Mouse (Mus musculus): ENCODE measurements at regions not wholly inside any gene's neighbourhood (a gene's known extent, or its start where the extent isn't known, plus 50 kb on each side); places are given as distances from the start of the nearest gene placed in this dataset.

DNA sequence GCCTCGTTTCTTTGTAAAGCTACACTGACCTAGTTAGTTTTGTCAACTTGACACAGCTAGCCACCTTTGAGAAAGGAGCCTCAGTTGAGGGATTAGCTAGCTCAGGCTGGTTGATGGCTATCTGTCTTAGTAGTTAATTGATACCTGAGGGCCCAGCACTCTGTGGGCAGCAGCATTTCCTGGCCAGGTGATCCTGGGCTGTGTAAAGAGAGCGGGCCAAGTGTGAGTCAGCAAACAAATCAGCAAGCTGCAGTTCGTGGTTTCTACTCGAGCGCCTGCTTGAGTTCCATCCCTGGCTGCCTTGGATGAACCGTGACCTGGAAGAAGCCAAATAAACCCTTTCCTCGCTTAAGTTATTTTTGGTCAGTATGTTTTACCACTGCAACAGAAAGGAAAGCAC is 106.6 kb upstream of the Fut8 start:
- DNase-seq (ENCODE audit: low spot score) = no peak
- Histone ChIP-seq H3K9me3 (replicated peaks) (no peaks in the 10 kb centered on the region), H3K36me3 (no peaks in the 10 kb centered on the region), H3K4me1 (0 out of 2 replicates have a peak, but pooled peaks cover 2% of the 10 kb centered on the region), H3K27ac (no peak overlapping the region), H3K27me3 (ENCODE audit: low read depth, poor library complexity, severe bottlenecking) (no peaks in the 10 kb centered on the region), H3K4me3 (no peak overlapping the region)
- 75% methylated on average over 7 of the region's 7 CpGs for WGBS

DNA sequence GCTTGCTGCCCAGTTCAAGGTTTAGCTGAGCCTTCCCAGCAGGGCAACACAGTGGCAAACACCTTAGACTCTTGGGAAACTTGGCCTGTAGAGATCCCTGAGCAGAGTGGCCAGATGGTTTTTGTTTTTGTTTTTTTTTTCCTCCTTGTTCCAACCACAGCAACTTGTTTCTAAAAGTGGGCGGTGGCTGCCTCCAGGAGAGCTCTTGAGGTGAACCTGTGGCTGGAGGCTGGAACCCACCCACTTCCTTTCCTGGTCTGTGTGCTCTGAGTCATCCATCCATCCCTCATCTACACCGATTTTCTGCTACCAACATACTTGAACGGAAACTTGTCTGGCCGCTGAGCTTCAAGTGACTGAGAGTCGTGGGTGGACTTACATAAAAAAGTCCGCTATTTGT is 107.4 kb upstream of the Fut8 start:
- 83% methylated on average over 6 of the region's 6 CpGs for WGBS
- Histone ChIP-seq H3K9me3 (replicated peaks) (no peaks in the 10 kb centered on the region), H3K4me1 (0 out of 2 replicates have a peak, but pooled peaks cover 2% of the 10 kb centered on the region), H3K27ac (no peak overlapping the region), H3K4me3 (no peak overlapping the region), H3K36me3 (no peaks in the 10 kb centered on the region), H3K27me3 (ENCODE audit: low read depth, poor library complexity, severe bottlenecking) (no peaks in the 10 kb centered on the region)
- DNase-seq (ENCODE audit: low spot score) = no peak

GRCm38 (mm10) chr12:77124267-77124666 is 113.7 kb upstream of the Fut8 start:
- Histone ChIP-seq H3K27ac (no peak overlapping the region), H3K4me1 (no peaks in the 10 kb centered on the region; the same call in 1 of the 2 replicates), H3K4me3 (no peak overlapping the region), H3K9me3 (replicated peaks) (no peaks in the 10 kb centered on the region), H3K36me3 (no peaks in the 10 kb centered on the region), H3K27me3 (ENCODE audit: low read depth, poor library complexity, severe bottlenecking) (no peaks in the 10 kb centered on the region)
- DNase-seq (ENCODE audit: low spot score) = no peak
- WGBS = 50% methylated on average over 1 of the region's 1 CpGs

DNA sequence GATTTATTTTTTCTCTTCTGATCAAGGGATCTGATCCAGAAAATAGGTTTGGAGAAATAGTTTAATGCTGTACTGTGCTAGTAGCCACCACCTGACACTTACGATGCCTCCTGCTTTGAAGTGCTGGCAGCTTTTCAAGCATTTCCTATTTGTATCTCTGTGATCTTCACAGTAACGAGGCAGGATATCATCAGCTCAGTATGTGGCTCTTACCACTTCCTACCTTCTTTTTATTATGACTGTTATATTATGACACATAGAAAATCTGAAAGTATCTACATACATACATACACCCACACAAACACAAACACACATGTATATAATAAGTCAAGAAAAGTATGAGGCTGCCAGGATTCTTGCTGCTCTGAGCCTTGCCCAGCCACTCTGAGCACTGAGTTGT is 124.4 kb upstream of the Fut8 start:
- Histone ChIP-seq H3K9me3 (replicated peaks) (no peaks in the 10 kb centered on the region), H3K27me3 (ENCODE audit: low read depth, poor library complexity, severe bottlenecking) (no peaks in the 10 kb centered on the region), H3K4me3 (no peak overlapping the region), H3K4me1 (no peaks in the 10 kb centered on the region), H3K27ac (no peak overlapping the region), H3K36me3 (no peaks in the 10 kb centered on the region)
- 79% methylated on average over 2 of the region's 2 CpGs for WGBS
- no peak for DNase-seq (ENCODE audit: low spot score)

GRCm38 (mm10) chr12:77112133-77112532 is 125.8 kb upstream of the Fut8 start:
- no peaks in the 10 kb centered on the region for H3K4me1 ChIP-seq
- no peaks in the 10 kb centered on the region for H3K36me3 ChIP-seq
- DNase-seq (ENCODE audit: low spot score) = no peak
- WGBS = 85% methylated on average over 2 of the region's 2 CpGs
- no peak overlapping the region for H3K27ac ChIP-seq
- no peaks in the 10 kb centered on the region for H3K27me3 ChIP-seq (ENCODE audit: low read depth, poor library complexity, severe bottlenecking)
- H3K4me3 ChIP-seq = no peak overlapping the region
- no peaks in the 10 kb centered on the region for H3K9me3 ChIP-seq (replicated peaks)

- no peaks in the 10 kb centered on the region for H3K27me3 ChIP-seq (ENCODE audit: low read depth, poor library complexity, severe bottlenecking)
- DNase-seq (ENCODE audit: low spot score) = no peak
- 93% methylated on average over 3 of the region's 3 CpGs for WGBS
- H3K36me3 ChIP-seq = no peaks in the 10 kb centered on the region
- no peaks in the 10 kb centered on the region for H3K9me3 ChIP-seq (replicated peaks)
- no peak overlapping the region for H3K4me3 ChIP-seq
- H3K4me1 ChIP-seq = no peaks in the 10 kb centered on the region
- no peak overlapping the region for H3K27ac ChIP-seq
Measured at GRCm38 (mm10) chr12:77107251-77107650, 130.7 kb upstream of the Fut8 start.

DNA sequence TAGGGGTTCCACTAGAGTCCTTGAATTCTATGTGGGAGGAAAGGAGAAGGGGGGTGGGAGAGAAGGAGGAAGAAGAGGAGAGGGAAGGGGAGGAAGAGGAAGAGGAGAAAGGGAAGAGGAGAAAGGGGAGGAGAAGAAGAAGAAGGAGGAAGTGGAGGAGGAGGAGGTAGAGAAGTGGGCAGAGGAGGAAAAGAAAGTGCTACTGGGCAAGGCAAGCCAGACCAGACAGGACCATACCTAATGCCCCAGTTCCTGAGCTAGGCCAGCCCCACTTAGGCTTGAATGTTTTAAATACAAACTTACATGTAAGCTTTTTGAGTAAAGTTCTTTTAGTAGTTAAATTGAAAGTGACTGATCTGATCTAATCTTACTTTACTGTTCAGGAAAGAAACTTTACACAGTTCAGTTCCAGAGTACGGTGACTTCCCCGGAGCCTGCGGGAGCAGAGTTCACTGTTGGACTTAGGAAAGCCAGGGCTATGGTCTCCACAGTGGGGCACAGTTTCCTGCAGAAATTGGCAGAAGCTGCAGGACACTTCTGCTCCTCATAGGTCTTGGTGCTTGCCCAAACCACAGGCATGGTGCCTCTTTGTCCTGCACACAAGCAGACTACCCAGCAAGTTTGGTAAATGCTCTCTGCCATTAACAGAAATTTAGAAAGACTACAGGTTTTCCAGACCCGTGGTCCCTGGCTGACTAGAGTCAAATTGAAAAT is 131.9 kb upstream of the Fut8 start:
- no peak for DNase-seq (ENCODE audit: low spot score)
- 88% methylated on average over 4 of the region's 4 CpGs for WGBS
- no peaks in the 10 kb centered on the region for H3K9me3 ChIP-seq (replicated peaks)
- no peaks in the 10 kb centered on the region for H3K4me1 ChIP-seq
- H3K27ac ChIP-seq = no peak overlapping the region
- H3K27me3 ChIP-seq (ENCODE audit: low read depth, poor library complexity, severe bottlenecking) = no peaks in the 10 kb centered on the region
- no peaks in the 10 kb centered on the region for H3K36me3 ChIP-seq
- H3K4me3 ChIP-seq = no peak overlapping the region

GRCm38 (mm10) chr12:77100482-77100881 is 137.4 kb upstream of the Fut8 start:
- Histone ChIP-seq H3K4me3 (no peak overlapping the region), H3K27ac (no peak overlapping the region), H3K4me1 (no peaks in the 10 kb centered on the region), H3K9me3 (replicated peaks) (no peaks in the 10 kb centered on the region), H3K36me3 (no peaks in the 10 kb centered on the region), H3K27me3 (ENCODE audit: low read depth, poor library complexity, severe bottlenecking) (no peaks in the 10 kb centered on the region)
- WGBS = 94% methylated on average over 2 of the region's 2 CpGs
- no peak for DNase-seq (ENCODE audit: low spot score)

DNA sequence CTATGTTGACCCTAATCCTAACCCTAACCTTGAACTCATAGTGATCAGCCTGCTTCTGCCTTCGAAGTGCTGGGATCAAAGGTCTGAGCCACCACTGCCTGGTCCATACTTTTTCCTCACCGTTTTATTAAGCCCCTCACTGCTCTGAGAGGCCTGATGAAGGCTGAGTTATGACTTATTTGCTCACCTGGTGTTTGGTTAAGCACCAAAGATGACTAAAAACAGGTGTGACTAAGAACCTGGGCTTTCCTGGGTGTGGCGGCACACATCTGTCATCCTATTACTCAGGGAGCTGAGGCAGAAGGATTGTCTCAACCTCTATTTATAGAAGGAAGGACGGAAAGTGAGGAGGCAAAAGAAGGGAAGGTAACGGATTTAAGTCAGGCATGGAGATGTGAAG is 137.5 kb upstream of the Max start:
- no peaks in the 10 kb centered on the region for H3K9me3 ChIP-seq (replicated peaks)
- no peak overlapping the region for H3K27ac ChIP-seq
- no peaks in the 10 kb centered on the region for H3K27me3 ChIP-seq (ENCODE audit: low read depth, poor library complexity, severe bottlenecking)
- DNase-seq (ENCODE audit: low spot score) = no peak
- no peak overlapping the region for H3K4me3 ChIP-seq
- 85% methylated on average over 5 of the region's 5 CpGs for WGBS
- 0 out of 2 replicates have a peak, but pooled peaks cover 5% of the 10 kb centered on the region for H3K4me1 ChIP-seq
- no peaks in the 10 kb centered on the region for H3K36me3 ChIP-seq

DNA sequence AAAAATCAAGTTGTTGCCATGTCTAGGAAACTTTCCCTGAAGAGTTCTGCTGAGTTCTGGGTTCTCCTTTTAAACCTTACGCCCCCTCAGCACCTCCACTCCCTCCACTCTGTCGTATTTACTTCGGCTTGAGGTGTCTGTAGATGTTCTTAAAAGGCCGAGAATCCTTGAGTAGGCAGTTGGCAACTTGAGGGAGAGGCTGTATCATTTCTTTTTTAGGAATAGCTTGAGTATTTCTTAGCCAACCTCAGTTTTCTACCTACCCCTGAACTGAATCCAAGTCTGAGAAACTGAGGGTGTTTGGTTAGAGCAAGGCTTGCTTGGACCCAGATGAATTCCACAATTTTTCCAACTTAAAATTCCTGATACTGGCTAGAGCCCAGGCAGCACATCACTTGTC is 136.8 kb upstream of the Max start:
- H3K4me3 ChIP-seq = no peak overlapping the region
- 0 out of 2 replicates have a peak, but pooled peaks cover 5% of the 10 kb centered on the region for H3K4me1 ChIP-seq
- WGBS = 93% methylated on average over 4 of the region's 4 CpGs
- H3K9me3 ChIP-seq (replicated peaks) = no peaks in the 10 kb centered on the region
- H3K27ac ChIP-seq = no peak overlapping the region
- H3K27me3 ChIP-seq (ENCODE audit: low read depth, poor library complexity, severe bottlenecking) = no peaks in the 10 kb centered on the region
- H3K36me3 ChIP-seq = no peaks in the 10 kb centered on the region
- DNase-seq (ENCODE audit: low spot score) = no peak

DNA sequence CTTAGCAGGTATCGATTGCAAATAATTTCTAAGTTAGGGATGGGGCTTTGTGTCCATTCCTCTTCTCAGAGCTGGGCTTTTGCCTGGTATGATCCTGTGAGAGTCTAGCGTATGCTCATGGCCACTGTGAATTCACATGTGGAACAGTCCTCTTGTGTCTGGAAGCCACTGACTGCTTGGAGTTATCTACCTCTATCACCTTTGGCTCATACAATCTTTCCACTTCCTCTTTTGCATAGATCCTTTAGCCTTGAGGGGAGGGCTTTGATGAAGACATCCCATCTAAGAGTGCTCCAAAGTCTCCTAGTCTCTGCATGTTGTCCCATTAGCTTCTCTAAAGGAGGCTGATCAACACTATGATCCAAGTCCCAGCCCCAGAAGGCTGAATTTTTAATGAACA is 135.8 kb upstream of the Max start:
- Histone ChIP-seq H3K36me3 (no peaks in the 10 kb centered on the region), H3K27ac (no peak overlapping the region), H3K4me3 (no peak overlapping the region), H3K9me3 (replicated peaks) (no peaks in the 10 kb centered on the region), H3K27me3 (ENCODE audit: low read depth, poor library complexity, severe bottlenecking) (no peaks in the 10 kb centered on the region), H3K4me1 (0 out of 2 replicates have a peak, but pooled peaks cover 5% of the 10 kb centered on the region)
- DNase-seq (ENCODE audit: low spot score) = no peak
- 92% methylated on average over 2 of the region's 2 CpGs for WGBS

- Histone ChIP-seq H3K27me3 (ENCODE audit: low read depth, poor library complexity, severe bottlenecking) (no peaks in the 10 kb centered on the region), H3K9me3 (replicated peaks) (no peaks in the 10 kb centered on the region), H3K4me3 (no peak overlapping the region), H3K27ac (no peak overlapping the region), H3K36me3 (no peaks in the 10 kb centered on the region), H3K4me1 (0 out of 2 replicates have a peak, but pooled peaks cover 5% of the 10 kb centered on the region)
- no peak for DNase-seq (ENCODE audit: low spot score)
- 96% methylated on average over 4 of the region's 4 CpGs for whole genome bisulfite sequencing
Measured at GRCm38 (mm10) chr12:77096461-77096860, 134.5 kb upstream of the Max start.

GRCm38 (mm10) chr12:77094999-77095915 is 133.3 kb upstream of the Max start:
- no peaks in the 10 kb centered on the region for H3K27me3 ChIP-seq (ENCODE audit: low read depth, poor library complexity, severe bottlenecking)
- no peak for DNase-seq (ENCODE audit: low spot score)
- no peaks in the 10 kb centered on the region for H3K36me3 ChIP-seq
- no peaks in the 10 kb centered on the region for H3K9me3 ChIP-seq (replicated peaks)
- 82% methylated on average over 3 of the region's 3 CpGs for WGBS
- H3K27ac ChIP-seq = no peak overlapping the region
- H3K4me1 ChIP-seq = 0 out of 2 replicates have a peak, but pooled peaks cover 5% of the 10 kb centered on the region
- H3K4me3 ChIP-seq = no peak overlapping the region
